Mouse (Mus musculus) gastrocnemius, postnatal 10 days (tissue): ENCODE measurements around the gene Rad54l2. TPM values are rescaled to one million over a fixed set of nuclear protein-coding genes. Genes with fewer than 3 reads are reported as not detected.

Source experiments
- DNase-seq: peaks from one replicate; pipeline ENCODE4 v3.0.0; 2021; ENCODE audit warnings: mixed read lengths
- total RNA-seq, 2 experiments: library from RNA; stranded (reverse); gene quantifications; 2 replicates each; pipeline ENCODE4 v1.2.3; 2021

Gene Rad54l2
- total RNA-seq, 2 experiments from 2014 or later: 8.5 to 11.5 TPM

DNA sequence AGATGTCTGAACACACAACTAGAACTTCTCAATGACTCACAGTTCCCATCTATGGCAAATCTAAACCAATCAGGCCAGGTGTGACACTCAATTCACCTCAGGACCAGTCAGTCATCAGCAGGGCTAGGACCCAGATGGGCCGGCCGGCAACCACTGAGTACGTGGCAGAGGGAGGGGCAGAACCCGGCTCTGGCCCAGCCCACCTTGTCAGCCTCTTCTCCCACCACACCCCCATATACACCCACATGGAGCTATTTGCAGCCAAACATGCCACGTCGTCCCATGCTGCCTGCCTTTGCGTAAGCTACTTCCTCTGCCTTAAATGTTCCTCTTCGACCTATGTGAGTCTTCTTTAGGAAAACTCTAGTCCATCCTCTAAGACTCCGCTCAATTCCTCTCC lies 113.0 kb downstream of the Rad54l2 start:
- DNase-seq: no peak

GRCm38 (mm10) chr9:106675480-106675879 lies 113.5 kb downstream of the Rad54l2 start:
- DNase-seq: peak; percentile 79

GRCm38 (mm10) chr9:106673860-106674259 lies 115.1 kb downstream of the Rad54l2 start:
- no peak for DNase-seq

GRCm38 (mm10) chr9:106664856-106665255 lies 124.1 kb downstream of the Rad54l2 start:
- no peak for DNase-seq

DNA sequence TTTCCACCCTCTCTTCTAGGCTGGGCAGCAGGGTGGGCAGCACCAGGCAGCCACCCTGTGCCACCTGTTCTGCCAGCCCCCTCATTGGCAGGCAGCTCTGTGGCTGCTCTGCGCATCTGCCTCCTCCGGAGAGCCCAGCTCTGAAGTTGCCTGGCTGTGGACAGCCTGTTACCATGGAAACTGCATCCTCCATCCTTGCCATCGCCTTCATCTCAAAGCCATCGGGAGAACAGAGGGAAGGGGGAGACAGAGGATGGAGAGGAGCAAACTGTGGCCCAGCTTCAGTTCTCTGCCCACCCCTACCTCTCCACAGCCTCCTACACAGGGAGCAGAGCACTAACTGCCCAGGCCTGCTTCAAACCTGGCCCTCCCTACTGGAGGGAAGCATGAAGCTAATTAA lies 124.6 kb downstream of the Rad54l2 start:
- DNase-seq: no peak

DNA sequence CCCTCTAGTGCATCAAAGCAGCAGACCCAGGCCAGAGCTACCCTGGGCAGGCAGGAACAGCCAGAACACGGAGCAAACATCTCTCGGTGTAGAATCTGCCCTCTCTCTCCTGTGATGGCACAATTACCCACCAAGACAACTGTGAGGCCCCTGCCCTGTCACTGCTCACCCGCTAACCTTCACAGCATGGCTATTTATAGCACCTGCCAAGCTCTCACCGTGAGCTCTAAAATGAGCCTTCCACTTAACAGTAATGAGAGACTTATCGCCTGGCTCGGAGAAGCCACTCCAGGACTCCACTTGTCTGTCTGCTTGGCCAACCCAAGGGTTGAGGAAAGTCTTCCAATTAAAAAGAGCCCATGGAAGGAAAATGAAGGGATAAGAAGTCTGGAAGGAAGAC lies 125.8 kb downstream of the Rad54l2 start:
- no peak for DNase-seq

DNA sequence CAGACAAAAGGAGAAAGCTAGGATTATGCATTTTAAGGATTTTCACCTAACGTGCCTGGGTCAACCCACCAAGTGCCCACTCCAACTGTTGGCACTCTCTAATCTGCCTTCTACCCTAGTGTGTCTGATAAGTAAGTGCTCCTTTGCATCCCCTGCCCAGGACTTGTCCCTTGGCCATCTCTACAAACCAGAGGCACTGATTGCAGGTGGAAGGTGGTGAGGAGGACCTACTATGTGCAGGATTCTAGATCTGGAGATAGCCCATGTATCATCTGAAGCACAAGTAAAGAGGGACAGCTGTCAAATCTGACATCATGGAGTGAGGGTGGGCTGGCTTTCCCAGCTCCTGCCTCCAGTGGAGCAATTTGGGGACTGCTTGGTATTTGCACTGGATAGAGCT lies 129.1 kb downstream of the Rad54l2 start:
- no peak for DNase-seq

DNA sequence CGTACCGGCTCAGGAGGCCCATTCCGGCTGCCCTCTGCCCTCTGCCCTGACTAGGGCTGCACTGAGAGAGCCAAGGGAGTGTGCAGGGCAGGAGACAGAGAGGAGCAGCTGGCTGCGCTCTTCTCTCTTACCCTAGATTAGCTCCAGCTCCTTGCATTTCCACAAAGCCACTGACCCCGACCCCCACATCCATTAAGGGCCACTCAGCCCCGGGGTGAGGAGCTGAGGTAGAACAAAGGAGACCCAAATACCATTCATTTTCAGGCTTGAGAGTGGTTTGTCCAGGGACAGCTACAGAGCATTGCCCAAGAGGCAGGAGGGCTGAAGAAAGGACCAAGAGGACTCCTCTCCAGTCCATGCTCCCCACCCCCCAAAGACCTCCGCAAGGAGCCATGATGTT lies 129.6 kb downstream of the Rad54l2 start:
- DNase-seq: no peak

DNA sequence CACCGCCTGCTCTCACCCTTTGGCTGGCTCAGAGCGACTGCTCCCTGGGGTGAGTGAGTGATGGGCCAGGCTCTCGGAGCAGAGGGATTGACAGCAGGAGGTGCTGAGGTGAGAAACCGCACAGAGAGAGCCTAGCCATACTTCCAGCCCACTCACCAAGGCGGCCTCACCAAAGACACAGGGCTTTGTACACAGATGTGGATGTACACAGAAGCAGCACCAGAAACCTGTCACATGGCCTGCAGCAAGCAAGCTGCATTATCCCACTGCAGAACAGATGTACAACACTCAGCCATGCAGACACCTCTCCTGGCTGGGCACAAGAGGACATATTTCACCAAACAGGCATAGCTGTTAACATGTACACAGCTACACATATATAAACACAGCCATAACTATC lies 131.4 kb downstream of the Rad54l2 start:
- DNase-seq: no peak

- no peak for DNase-seq
These were observed 132.2 kb downstream of the Rad54l2 start for GRCm38 (mm10) chr9:106656820-106657219.

DNA sequence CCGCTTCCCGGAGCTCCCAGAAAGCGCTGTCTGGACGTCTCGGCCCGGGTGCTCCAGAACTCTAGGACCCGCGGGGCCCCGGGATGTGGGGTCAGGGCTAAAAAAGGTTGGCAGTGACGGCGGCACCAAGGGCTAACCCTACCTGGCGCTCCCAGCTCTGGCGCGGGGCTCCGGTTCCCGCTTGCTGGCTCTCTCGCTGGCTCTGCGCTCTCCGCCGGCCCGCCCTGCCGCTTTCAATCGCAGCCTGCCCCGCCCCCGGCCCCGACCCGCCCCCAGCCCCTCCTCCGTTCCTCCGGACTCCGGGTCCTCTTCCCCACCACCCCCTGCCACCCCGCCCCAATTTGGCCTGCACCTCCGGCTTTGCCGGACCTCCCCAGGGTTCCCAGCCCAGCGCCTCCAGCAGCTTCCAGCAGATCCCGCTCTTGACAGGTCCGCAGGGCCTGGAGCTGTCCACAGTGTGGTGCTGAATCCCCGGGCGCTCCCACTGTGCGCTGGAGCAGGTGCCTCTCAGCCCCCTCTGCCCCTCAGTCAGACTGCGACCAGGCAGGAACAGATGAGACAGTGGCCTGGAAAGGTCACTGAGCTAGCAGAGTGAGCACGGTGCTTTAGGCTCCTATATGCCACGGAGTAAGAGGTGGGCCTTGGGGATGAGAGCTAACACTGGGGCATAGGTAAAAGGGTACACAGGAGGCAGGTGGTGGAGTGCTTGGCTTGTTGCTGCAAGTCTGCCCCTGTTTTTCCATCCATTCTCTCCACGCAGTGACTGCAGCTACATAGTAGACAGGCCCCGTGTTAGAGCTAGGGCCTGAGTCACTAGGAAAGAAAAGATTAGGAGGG lies 132.9 kb downstream of the Rad54l2 start, which contains the start of gene Grm2:
TSS of gene Grm2 (minus strand) at position 199 of the 837 bp plus-strand sequence.
- DNase-seq: peak; percentile 80

DNA sequence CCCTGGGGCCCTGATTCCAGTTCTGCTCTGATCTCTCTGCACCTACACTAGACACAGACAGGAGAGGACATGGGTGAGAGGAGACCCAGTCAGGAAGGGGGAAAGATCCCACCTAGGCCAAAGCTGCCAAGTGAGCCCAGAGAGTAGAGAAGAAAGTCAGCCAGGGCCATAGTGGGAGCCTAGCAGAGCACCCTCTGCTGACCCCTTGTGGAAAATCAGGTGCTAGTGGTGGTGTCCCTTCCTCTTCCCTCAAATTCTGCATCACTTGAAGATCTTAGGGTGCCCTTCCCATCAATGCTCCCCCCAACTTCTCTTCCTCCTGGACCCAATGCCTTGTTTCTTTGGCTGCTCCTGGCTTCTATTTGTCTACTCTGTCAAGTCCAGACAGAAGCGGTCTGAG lies 136.3 kb downstream of the Rad54l2 start:
- DNase-seq: no peak

DNA sequence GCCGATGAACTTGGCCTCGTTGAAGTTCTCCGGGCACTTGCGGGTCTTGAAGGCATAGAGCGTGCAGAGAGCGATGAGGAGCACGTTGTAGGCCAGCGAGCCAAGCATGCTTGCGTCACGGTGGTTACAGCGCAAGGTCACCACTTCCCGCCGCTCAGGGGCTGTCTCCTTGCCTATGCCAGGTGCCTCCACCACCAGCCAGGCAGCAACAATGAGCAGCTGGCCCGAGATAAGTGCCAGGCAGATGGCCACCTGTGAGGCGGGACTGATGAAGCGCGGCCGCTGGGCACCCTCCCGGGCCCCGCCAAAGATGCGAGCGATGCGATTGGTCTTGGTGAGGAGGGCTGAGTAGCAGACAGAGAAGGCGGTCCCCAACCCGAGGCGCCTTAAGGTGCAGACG lies 141.8 kb downstream of the Rad54l2 start:
- DNase-seq: no peak

DNA sequence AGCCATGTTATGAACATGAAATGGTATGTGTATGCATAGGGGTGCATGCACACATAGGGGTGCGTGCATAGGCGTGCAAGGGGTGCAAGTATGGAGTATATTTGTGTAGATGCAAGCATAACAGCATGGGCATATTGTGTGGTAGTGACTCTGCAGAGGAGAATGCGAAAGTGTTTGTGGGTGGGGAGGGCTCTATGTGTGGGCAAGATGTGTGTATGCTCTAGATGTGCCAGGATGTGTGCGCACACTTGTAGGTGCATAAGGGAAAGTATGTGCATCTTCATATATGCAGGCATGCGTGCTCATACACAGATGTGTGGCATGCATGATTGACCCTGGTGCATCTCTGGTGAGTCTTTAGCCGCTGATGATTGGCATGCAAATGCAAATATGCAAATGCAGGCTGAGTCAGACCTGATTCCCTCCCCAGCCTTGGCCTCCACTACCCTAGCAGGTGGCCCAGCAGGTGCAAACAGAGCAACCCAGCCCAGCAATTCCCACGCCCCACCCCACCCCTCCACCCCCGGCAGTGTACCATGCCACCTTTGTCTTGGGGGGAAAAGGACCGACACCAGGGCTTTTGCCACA lies 143.2 kb downstream of the Rad54l2 start:
- DNase-seq: no peak

- DNase-seq: no peak
These were observed 145.2 kb downstream of the Rad54l2 start for GRCm38 (mm10) chr9:106643787-106644186.

DNA sequence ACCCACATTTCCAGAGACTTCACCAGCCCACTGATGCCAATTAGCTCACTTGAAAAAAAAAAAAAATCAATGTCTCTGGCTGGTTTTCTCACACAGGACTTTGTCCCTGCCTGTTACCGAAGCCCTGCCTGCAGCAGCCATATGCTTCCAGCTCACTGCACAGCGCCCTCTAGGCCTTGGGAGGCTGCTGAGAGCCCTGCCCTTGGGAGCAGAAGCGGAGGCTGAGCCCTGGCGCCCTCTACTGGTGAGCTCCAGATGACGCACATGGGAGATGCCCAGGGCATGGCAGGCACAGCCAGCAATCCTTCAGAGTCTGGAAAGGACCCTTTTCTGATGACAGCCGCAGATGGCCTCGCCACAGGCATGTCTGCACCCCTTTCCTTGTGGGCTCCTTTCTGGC lies 145.9 kb downstream of the Rad54l2 start:
- DNase-seq: peak; percentile 76

GRCm38 (mm10) chr9:106641346-106641745 lies 147.6 kb downstream of the Rad54l2 start:
- DNase-seq: no peak

GRCm38 (mm10) chr9:106638154-106638553 lies 150.8 kb downstream of the Rad54l2 start:
- no peak for DNase-seq

Other genes with a start within 250 kb of the Rad54l2 start
- not detected for gene Iqcf3, start 227.6 kb downstream of the Rad54l2 start, total RNA-seq
- not detected for gene Iqcf4, start 218.2 kb downstream of the Rad54l2 start, total RNA-seq
- not detected for gene Iqcf6, start 162.6 kb downstream of the Rad54l2 start, total RNA-seq
- gene Grm2, start 133.1 kb downstream of the Rad54l2 start, total RNA-seq: under 1 TPM in 1 of 2 experiments, not detected in 1; 0.09 TPM
- gene Tex264, start 103.3 kb downstream of the Rad54l2 start, total RNA-seq: 10 to 100 TPM; 18.9 to 21.7 TPM
- 10 to 100 TPM; 14.8 to 20.6 TPM for gene Dcaf1, start 32.7 kb upstream of the Rad54l2 start, total RNA-seq
- gene Rbm15b, start 98.2 kb upstream of the Rad54l2 start, total RNA-seq: 10 to 100 TPM; 12.1 to 14.9 TPM
- 10 to 100 TPM; 54.1 to 64.3 TPM for gene Manf, start 102.8 kb upstream of the Rad54l2 start, total RNA-seq